Mouse (Mus musculus) neutrophil, adult 83 days (primary cell): Measurements from ENCODE around the gene Wnk4. TPM values are rescaled to one million over a fixed set of nuclear protein-coding genes. Genes with fewer than 3 reads are reported as not detected.

Source experiments
- total RNA-seq, 2 experiments: library from RNA; stranded (reverse); gene quantifications; one replicate each; pipeline ENCODE4 v1.2.4; 2023

Wnk4 gene
- 1 to 10 TPM in 1 of 2 experiments, under 1 TPM in 1; 0.93 to 1.4 TPM for total RNA-seq

DNA sequence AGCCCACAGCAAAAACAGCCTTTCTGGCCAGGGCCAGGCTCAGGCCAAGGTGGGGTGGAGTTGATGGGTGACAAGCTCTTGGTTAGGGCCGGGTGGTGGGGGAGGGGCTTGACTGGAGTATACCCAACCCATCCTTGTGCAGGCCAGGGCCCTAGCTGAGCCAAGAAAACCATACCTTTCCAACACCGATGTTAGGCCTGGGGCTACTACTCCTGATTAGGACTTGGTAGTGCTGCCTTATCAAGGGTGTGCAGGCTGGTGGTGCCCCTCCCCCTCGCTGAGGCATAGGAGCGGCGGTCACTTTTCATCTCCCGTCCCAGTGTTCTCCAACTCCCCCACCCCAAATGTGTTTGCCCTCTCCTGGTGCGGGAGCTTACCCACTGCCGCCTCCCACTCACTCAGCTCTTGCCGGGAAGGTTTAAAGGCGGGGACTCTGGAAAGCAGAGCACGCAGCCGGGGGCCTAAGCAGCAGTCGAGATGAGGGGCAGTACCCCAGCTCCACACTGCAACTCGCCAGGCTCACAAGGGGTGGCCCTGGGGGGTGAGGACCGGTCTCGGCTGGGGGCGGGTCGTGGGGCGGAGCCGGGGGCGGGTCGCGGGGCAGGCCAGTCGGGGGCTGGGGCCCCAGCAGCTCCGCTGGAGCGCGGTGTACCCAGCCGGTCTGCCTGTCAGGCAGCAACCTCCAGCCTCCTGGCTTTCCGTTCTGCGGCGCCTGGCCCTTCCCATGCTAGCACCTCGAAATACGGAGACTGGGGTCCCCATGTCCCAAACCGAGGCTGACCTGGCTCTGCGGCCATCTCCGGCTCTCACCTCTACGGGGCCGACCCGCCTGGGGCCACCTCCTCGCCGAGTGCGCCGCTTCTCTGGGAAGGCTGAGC, at the start of gene Wnk4:
Gene Wnk4, plus strand, starts transcription at position 620 of the 878 bp plus-strand sequence.

DNA sequence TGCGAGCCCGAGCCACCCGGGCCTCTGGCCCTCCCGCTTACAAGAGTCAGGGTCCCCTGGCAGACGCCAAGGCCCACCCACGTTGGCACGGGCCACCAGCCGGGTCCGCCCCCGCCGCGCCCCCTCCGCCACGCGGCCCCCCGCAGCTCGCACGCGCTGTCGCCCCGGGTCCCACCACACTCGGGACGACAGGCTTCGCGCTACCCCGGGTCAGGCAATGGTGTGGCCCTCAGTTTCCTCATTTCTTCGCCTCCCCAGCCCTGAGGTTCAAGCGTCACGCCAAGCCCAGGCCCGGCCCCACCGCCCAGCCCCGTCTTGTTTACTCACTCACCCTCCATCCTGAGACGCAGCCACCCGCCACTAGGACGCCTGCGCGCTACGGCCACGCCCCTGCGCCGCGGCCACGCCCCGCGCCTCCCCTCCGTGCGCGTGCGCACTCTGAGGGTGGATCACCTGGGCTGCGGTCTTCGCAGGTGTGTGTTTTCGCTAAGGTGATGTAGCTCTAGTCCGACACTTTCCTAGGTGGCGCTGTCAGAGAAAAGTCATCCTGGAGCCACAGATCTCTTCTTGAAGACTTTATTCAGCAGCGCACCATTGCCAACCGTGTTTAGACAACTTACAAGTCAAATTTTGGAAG, 34.2 kb upstream of the Wnk4 start, which contains the start of gene Ezh1:
Gene Ezh1, minus strand, starts transcription at position 399 of the 637 bp plus-strand sequence.

DNA sequence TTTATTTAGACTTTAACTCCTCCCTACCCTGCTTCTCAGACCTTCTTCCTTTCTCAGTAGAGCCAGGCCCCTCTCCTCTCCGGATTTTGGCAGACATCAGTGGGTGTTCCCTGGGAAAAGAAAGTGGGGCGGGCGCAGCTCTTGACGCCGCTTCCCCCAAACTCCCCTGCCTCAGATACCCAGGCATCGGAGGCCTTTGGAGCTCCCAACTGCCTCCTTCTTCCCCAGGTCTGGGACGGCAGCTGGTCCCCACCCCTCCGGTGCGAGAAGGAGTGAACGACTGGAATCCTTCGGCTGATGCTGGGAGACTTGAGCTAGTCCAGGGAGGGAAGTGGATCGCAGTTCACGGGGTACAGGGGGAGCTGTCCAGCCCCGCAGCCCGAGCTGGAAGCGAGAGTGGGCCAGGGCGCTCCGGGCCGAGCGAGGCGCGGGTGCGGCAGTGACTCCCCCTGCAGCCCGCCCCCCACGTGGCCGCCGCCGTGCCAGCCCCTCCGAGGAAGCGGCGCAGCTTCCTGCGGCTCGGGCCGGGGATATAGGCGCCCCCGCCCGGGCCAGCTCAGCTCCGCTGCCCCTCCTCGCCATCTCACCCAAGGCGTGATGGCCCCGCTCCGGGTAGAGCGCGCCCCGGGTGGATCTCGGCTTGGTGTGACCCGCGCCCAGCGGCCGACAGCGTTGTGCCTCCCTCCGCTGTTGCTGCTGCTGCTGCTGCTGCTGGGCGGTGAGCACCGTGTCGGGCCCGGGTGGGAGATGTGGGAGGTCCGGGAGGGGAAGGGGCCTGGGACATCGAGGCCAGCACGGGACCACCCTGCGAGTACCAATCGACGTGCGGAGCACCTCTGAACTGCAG, 14.3 kb upstream of the Wnk4 start, which contains the start of gene Ramp2:
Gene Ramp2, plus strand, starts transcription at position 174 of the 847 bp plus-strand sequence.

DNA sequence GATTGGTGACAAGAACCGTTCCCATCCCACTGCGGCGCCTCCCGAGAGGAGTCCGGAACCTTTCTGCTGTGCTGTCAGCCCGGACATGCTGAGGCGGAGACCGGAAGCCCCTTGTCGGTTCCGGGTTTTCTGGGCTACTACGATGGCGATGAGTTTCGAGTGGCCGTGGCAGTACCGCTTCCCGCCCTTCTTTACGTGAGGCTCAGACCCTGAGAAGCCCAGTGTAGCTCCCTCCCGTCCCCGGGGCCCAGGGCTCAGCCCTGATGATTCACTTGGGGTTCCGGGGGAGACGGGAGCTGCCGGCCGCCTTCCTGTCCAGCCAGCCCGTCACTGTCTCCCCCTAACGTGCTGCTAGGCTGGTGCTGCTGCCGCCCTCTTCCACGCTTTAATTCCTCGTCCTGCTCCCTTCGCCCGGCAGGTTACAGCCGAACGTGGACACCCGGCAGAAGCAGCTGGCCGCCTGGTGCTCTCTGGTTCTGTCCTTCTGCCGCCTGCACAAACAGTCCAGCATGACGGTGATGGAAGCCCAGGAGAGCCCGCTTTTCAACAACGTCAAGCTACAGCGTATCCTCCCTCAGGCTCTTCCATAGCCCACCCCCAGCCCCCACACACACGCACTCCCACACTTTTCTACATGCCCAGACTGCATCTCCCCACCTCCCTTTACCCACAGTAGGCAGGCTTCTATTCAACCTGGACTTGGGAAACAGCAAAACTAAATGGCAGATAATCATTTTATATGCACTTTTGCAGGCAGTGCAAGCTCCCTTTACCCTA, 6.6 kb upstream of the Wnk4 start, which contains the start of gene Vps25:
Gene Vps25, plus strand, starts transcription at position 95 of the 777 bp plus-strand sequence.

DNA sequence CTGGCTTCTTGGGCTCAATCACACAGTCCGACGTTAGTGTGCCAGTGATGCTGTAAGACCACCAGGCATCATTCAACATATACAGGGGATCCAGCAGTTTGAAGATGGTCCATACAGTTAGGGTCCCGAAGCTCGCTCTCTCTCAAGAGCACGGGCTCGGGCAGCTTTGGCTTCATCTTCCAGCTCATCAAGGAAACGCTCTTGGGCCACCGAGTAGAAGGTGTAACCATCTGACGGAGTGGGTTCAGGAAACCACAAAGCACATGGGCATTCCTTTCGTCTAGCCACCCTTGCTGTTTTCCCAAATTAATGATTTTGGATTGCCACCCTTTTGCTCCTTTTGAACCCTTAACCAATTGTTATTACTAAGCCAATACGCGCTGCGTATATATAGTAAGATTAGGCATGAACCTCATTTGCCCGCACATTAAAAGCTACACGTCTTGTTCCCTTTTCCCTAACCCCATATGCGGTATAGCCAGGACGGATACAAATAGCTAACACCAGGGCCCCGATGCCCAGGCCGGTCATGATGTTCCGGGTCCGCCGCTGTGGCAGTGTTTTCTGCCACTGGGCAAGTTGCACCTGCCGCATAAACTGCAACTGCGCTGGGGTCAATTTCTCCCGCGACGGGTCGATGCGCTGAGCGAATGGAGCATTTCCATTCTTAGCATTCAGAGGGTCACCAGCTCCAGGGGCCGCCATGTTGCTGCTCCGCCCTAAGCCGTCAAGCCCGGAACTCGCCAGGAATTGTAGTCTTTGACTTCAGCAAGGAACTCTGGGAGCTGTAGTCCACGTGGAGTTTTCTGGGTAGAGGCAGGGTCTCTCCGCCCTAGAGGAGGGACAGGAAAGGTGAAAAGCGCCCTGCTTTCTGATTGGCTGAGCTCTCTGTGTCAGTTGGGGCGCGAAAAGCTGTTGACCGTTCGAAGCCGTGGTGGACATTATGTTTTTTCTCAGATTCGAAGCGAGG, 18.1 kb downstream of the Wnk4 start, which contains the start of the genes Cntd1 and Coa3:
Gene Cntd1, plus strand, starts transcription at position 790 of the 970 bp plus-strand sequence.
Gene Coa3, minus strand, starts transcription at position 892 of the 970 bp plus-strand sequence.

DNA sequence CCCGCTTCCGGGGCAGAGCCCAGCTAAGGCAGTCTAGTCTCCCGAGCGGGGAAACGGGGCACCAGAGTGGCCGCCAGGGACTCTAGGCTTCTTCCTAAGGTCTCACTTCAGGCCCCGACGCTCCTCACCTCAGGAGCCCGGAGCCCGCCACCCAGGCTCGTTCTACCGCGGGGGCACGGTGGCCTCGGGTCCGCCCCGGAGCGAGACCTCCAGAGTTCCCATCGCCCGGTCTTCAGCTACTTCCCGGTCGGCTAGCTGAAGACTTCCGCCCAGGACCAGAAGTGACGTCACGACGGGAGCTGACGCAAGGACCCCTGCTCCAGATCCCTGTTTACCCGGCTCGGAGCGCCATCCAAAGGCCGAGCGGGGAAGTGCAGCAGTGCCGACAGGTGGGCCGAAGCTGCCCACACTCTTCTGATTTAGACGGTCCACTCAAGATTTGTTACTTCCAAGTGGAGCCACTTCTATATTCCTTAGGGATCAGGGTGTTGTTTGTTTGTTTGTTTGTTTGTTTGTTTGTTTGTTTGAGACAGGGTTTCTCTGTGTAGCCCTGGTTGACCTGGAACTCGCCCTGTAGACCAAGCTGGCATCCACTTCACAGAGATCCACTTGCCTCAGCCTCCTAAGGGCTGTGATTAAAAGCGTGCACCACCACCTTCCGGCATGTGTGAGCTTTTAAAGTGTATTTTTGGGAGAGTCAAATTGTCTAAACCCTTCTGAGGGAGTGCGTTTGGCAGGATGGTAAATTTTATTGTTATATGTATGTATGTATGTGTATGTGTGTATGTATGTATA, 41.8 kb downstream of the Wnk4 start, which contains the start of gene Becn1:
Gene Becn1, minus strand, starts transcription at position 283 of the 795 bp plus-strand sequence.

DNA sequence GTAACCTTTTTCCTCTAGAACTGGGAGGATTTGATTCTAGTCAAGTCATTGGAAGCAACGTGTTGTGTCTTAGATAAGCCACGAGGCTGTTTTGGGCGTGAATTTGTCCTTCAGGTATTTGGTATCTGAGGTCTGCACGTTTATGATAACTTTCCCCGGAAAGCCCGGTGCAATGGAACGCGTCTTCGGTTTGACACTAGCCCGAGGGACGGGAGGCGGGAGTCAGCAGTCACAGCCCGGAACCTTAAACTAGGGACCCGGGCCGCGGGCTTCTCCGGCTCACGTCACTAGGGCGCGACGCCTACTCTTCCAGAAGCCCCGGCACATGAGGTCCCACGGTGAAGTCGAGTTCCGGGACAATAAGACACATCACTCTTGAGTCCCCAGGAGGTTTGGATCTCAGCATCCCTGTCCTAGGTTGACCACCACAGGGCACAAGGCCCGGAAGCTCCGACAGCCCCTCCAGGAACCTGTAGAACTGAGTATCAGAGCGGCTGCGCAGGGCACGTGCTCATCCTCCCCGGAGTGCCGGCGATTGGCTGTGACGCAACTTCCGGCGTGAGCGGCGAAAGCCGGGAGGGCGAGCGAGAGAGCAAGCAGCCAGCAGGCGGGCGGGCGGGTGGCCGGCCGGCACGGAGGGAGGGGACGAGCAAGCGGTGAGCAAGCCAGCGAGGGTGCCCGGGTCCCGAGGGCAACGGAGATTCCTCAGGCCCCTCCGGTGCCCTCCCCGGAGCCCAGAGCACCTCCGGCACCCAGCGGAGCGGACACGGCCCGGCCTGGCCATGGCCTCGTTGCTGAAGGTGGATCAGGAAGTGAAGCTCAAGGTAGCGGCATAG, 55.5 kb downstream of the Wnk4 start, which contains the start of gene Psme3:
Gene Psme3, plus strand, starts transcription at position 549 of the 836 bp plus-strand sequence.

DNA sequence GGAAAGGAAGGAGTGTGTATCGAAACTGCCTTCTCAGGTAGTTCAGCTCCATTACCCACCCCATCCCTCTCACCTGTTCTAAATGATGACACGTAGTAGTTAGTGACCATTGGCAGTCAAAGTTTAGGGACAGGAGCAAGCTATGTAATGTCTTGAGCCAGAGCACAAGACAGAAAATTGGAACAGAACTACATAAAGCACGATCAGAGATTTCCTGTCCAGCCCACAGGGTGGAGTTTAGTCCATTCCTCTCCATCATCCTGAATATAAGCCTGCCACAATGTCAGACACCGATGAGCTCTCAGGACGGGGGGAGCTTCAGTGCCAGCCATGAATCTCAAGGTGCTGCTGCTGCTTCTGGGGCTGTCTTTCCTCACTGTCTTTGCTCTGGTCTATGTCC, 64.4 kb downstream of the Wnk4 start, which contains the start of gene Aoc2:
Gene Aoc2, plus strand, starts transcription at position 301 of the 400 bp plus-strand sequence.

Other genes with a start within 250 kb of the Wnk4 start
- gene Naglu, start 190.6 kb upstream of the Wnk4 start, total RNA-seq: 1 to 10 TPM; 7.5 to 8.9 TPM
- gene Hsd17b1, start 182.2 kb upstream of the Wnk4 start, total RNA-seq: 1 to 10 TPM in 1 of 2 experiments, under 1 TPM in 1; 0.59 to 1.1 TPM
- 10 to 100 TPM; 13.1 to 15.3 TPM for gene Coasy, start 178.0 kb upstream of the Wnk4 start, total RNA-seq
- 10 to 100 TPM; 44.8 to 49.5 TPM for gene Mlx, start 173.3 kb upstream of the Wnk4 start, total RNA-seq
- 1 to 10 TPM; 6.7 to 8.6 TPM for gene Psmc3ip, start 165.1 kb upstream of the Wnk4 start, total RNA-seq
- gene Retreg3, start 140.7 kb upstream of the Wnk4 start, total RNA-seq: 10 to 100 TPM; 29.7 to 32.7 TPM
- 10 to 100 TPM; 17.5 to 20.9 TPM for gene Tubg1, start 140.6 kb upstream of the Wnk4 start, total RNA-seq
- gene Tubg2, start 104.7 kb upstream of the Wnk4 start, total RNA-seq: 1 to 10 TPM; 1.8 to 2.7 TPM
- under 1 TPM; 0.64 to 0.99 TPM for gene Cntnap1, start 90.0 kb upstream of the Wnk4 start, total RNA-seq
- gene Plekhh3, start 89.2 kb upstream of the Wnk4 start, total RNA-seq: 1 to 10 TPM; 2.9 to 3.2 TPM
- under 1 TPM; 0.77 to 0.83 TPM for gene Ccr10, start 85.1 kb upstream of the Wnk4 start, total RNA-seq
- 10 to 100 TPM; 40.5 to 48.5 TPM for gene Ezh1, start 34.1 kb upstream of the Wnk4 start, total RNA-seq
- gene Ramp2, start 14.5 kb upstream of the Wnk4 start, total RNA-seq: not detected
- 10 to 100 TPM; 59.3 to 60.8 TPM for gene Vps25, start 6.9 kb upstream of the Wnk4 start, total RNA-seq
- gene Cntd1, start 18.4 kb downstream of the Wnk4 start, total RNA-seq: 1 to 10 TPM; 1.1 TPM
- 10 to 100 TPM; 28.9 to 32.6 TPM for gene Coa3, start 18.5 kb downstream of the Wnk4 start, total RNA-seq
- 100 to 1,000 TPM; 134 to 148 TPM for gene Becn1, start 41.7 kb downstream of the Wnk4 start, total RNA-seq
- gene Psme3, start 55.6 kb downstream of the Wnk4 start, total RNA-seq: 10 to 100 TPM; 71.5 to 76.8 TPM
- 1 to 10 TPM; 3.7 to 4.9 TPM for gene Aoc2, start 64.5 kb downstream of the Wnk4 start, total RNA-seq
- gene Aoc3, start 70.0 kb downstream of the Wnk4 start, total RNA-seq: under 1 TPM; 0.13 to 0.18 TPM
- not detected for gene G6pc, start 107.0 kb downstream of the Wnk4 start, total RNA-seq
- gene Aarsd1, start 157.0 kb downstream of the Wnk4 start, total RNA-seq: 10 to 100 TPM; 17.1 to 19.2 TPM
- 1 to 10 TPM; 1.6 to 2.0 TPM for gene Gm27029, start 164.2 kb downstream of the Wnk4 start, total RNA-seq
- 1 to 10 TPM; 6.6 to 7.7 TPM for gene Rundc1, start 164.5 kb downstream of the Wnk4 start, total RNA-seq
- gene Ptges3l, start 164.8 kb downstream of the Wnk4 start, total RNA-seq: under 1 TPM; 0.35 to 0.82 TPM
- 10 to 100 TPM; 45.5 to 47.2 TPM for gene Rpl27, start 181.7 kb downstream of the Wnk4 start, total RNA-seq
- gene Ifi35, start 187.8 kb downstream of the Wnk4 start, total RNA-seq: 10 to 100 TPM; 16.4 to 21.7 TPM
- gene Rnd2, start 204.4 kb downstream of the Wnk4 start, total RNA-seq: under 1 TPM in 1 of 2 experiments, not detected in 1; 0.61 TPM
- gene Vat1, start 205.7 kb downstream of the Wnk4 start, total RNA-seq: 10 to 100 TPM; 14.6 to 16.3 TPM